Mouse (Mus musculus): Measurements from ENCODE around the gene Rasl10a.

Gene Rasl10a

GRCm38 (mm10) chr11:5054151-5054550 is 3.8 kb upstream of the Rasl10a start:
- DNase-seq, result no peak

- DNase-seq, result no peak
Measured at GRCm38 (mm10) chr11:5054874-5055273, 3.1 kb upstream of the Rasl10a start.

- no peak for DNase-seq
Measured at GRCm38 (mm10) chr11:5055945-5056938, 1.7 kb upstream of the Rasl10a start.

- DNase-seq, result no peak
Measured at GRCm38 (mm10) chr11:5057064-5057463, 864 bp upstream of the Rasl10a start.

- DNase-seq, result no peak
Measured at GRCm38 (mm10) chr11:5057541-5057855, 430 bp upstream of the Rasl10a start.

GRCm38 (mm10) chr11:5058783-5059182 is 855 bp downstream of the Rasl10a start:
- DNase-seq, result no peak

- no peak for DNase-seq
Measured at GRCm38 (mm10) chr11:5059230-5059629, 1.3 kb downstream of the Rasl10a start.

- DNase-seq, result peak; percentile 61
Measured at GRCm38 (mm10) chr11:5059704-5060156, 1.8 kb downstream of the Rasl10a start.

- DNase-seq, result no peak
Measured at GRCm38 (mm10) chr11:5060756-5061412, 3.0 kb downstream of the Rasl10a start.

GRCm38 (mm10) chr11:5061413-5062139 is 3.6 kb downstream of the Rasl10a start:
- DNase-seq, result peak; percentile 94

- DNase-seq, result peak; percentile 59
Measured at GRCm38 (mm10) chr11:5062326-5062725, 4.4 kb downstream of the Rasl10a start.

GRCm38 (mm10) chr11:5062860-5063505 is 5.1 kb downstream of the Rasl10a start:
- DNase-seq, result no peak

GRCm38 (mm10) chr11:5063561-5064281 is 5.8 kb downstream of the Rasl10a start:
- no peak for DNase-seq

- DNase-seq, result no peak
Measured at GRCm38 (mm10) chr11:5064282-5065055, 6.5 kb downstream of the Rasl10a start.

GRCm38 (mm10) chr11:5065056-5065821 is 7.3 kb downstream of the Rasl10a start, which contains the start of gene Gas2l1:
Gene Gas2l1, minus strand, starts transcription at chr11:5065327.
- peak; percentile 87 for DNase-seq

- no peak for DNase-seq
Measured at GRCm38 (mm10) chr11:5067063-5067462, 9.1 kb downstream of the Rasl10a start.

- no peak for DNase-seq
Measured at GRCm38 (mm10) chr11:5068126-5068971, 10.4 kb downstream of the Rasl10a start.

- DNase-seq, result no peak
Measured at GRCm38 (mm10) chr11:5074882-5075281, 17.0 kb downstream of the Rasl10a start.

GRCm38 (mm10) chr11:5075760-5076159 is 17.8 kb downstream of the Rasl10a start:
- DNase-seq, result no peak

All from layer of hippocampus, adult 9-11 months (tissue).